Mouse (Mus musculus) embryonic stem cell, embryonic (primary cell): ENCODE measurements at regions not wholly inside any gene's neighbourhood (a gene's known extent, or its start where the extent isn't known, plus 50 kb on each side); places are given as distances from the start of the nearest gene placed in this dataset.

Experiments used
- CTCF ChIA-PET, 4 experiments: fragments of 300-600 bp in 2 of 4; fragments of 350-600 bp in 2 of 4; sonication (Branson Sonifier 250); formaldehyde crosslinking; loops; one replicate each; lab custom pipeline; 2022; ENCODE audit warnings: inconsistent platforms in 2 of 4; lab: Charles Lee
- POLR2A ChIA-PET, 4 experiments: fragments of 300-600 bp in 2 of 4; fragments of 350-600 bp in 2 of 4; sonication (Branson Sonifier 250); formaldehyde crosslinking; loops; one replicate each; lab custom pipeline; 2022; ENCODE audit warnings: antibody characterized with exemption in 4 of 4, inconsistent platforms in 1 of 4; lab: Charles Lee

DNA sequence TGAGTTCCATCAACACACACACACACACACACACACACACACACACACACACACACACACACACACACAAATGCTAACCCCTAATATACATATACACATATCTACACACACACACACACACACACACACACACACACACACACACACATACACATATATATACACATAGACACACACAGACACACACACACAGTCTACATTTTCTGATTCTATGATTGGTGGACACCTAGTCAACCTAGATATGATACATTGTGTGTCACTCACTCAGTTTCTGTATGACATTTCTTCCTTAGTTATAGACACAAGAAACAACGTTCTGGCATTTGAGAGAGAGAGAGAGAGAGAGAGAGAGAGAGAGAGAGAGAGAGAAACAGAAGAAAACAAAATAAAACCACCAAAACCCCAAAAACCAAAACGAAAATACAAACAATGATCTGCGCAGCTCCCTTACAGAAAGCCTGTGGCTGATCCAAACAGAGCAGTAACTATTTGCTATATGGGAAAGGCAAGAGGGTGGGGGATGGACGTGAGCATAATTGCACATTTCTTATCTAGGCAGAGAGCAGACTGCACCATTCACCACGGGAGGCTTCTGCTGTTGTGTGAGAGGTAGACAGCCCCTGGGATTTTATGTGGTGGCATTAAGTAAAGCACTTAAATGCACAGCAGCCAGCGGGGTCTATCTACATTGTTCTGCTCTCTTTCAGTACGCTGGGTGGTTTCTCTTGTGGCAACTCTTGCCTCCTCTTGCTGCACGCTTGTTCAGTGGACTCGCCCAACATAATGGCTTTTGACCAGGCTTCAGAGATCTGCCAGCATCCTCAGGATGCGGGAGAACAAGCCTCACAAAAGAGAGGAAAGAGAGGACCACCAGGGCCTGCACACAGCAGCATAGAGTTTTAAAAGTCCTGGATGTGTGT, 53.8 kb upstream of the Cadps start:
- POLR2A ChIA-PET = no interaction called here
- CTCF ChIA-PET = no interaction called here
